11 mouse cellular contexts compared by ENCODE assay signal in genomic region chr19:7110875-7111274, GRCm38 (mm10). TPM values are rescaled to one million over a fixed set of nuclear protein-coding genes. Genes with fewer than 3 reads are reported as not detected.
DNase-seq lines count a peak whose midpoint lies in the region; ATAC-seq lines count a peak whose summit lies in the region.
"Had no signal": no experiment of that assay in that cellular context is flagged by ENCODE, and none has a peak within 500 bp of the region (broad histone marks: within the 10 kb centered on the region; RNA-seq: fewer than 3 reads in every experiment).

No protein-coding gene starts in this region.

- no peak overlapping the region for H3K27ac ChIP-seq in forebrain, embryonic 16.5 days (ENCODE audit: low read length)
- H3K27ac ChIP-seq in forebrain, embryonic 13.5 days: no peak overlapping the region
- H3K27ac ChIP-seq in kidney, embryonic 15.5 days: 0 out of 2 replicates have a peak overlapping the region, but pooled peaks have one; percentile 19
- H3K27ac ChIP-seq: hindbrain, embryonic 12.5 days; liver, embryonic 14.5 days had no signal

- 44% methylated on average over 6 of the region's 6 CpGs for WGBS in forebrain, embryonic 16.5 days
- 48% methylated on average over 6 of the region's 6 CpGs for WGBS in forebrain, embryonic 13.5 days
- WGBS in kidney, embryonic 15.5 days: 35% methylated on average over 6 of the region's 6 CpGs

- H3K36me3 ChIP-seq in forebrain, embryonic 16.5 days (ENCODE audit: control insufficient read depth, insufficient read depth): no peaks in the 10 kb centered on the region
- no peaks in the 10 kb centered on the region for H3K36me3 ChIP-seq in forebrain, embryonic 13.5 days (ENCODE audit: poor library complexity, severe bottlenecking)
- no peaks in the 10 kb centered on the region for H3K36me3 ChIP-seq in kidney, embryonic 15.5 days
- H3K36me3 ChIP-seq: hindbrain, embryonic 12.5 days had no signal

- H3K4me3 ChIP-seq in forebrain, embryonic 16.5 days (replicated peaks; ENCODE audit: low read length): no peak overlapping the region
- H3K4me3 ChIP-seq in forebrain, embryonic 13.5 days: no peak overlapping the region
- H3K4me3 ChIP-seq in kidney, embryonic 15.5 days (replicated peaks): no peak overlapping the region
- H3K4me3 ChIP-seq: hindbrain, embryonic 12.5 days had no signal

- no peak overlapping the region for H3K4me2 ChIP-seq in forebrain, embryonic 16.5 days (ENCODE audit: low read length)
- no peak overlapping the region for H3K4me2 ChIP-seq in forebrain, embryonic 13.5 days
- no peak overlapping the region for H3K4me2 ChIP-seq in kidney, embryonic 15.5 days
- H3K4me2 ChIP-seq: hindbrain, embryonic 12.5 days had no signal

- H3K27me3 ChIP-seq in forebrain, embryonic 16.5 days (replicated peaks; ENCODE audit: control insufficient read depth, insufficient read depth, low read length): no peaks in the 10 kb centered on the region
- H3K27me3 ChIP-seq in forebrain, embryonic 13.5 days: no peaks in the 10 kb centered on the region
- peaks cover 56% of the 10 kb centered on the region for H3K27me3 ChIP-seq in kidney, embryonic 15.5 days

- ATAC-seq in forebrain, embryonic 16.5 days: no peak
- ATAC-seq in forebrain, embryonic 13.5 days: no peak
- no peak for ATAC-seq in kidney, embryonic 15.5 days (replicated peaks; ENCODE audit: low FRiP score)

- H3K9ac ChIP-seq in forebrain, embryonic 16.5 days (replicated peaks; ENCODE audit: low read depth, low read length): 0 out of 2 replicates have a peak overlapping the region, but pooled peaks have one; percentile 22
- H3K9ac ChIP-seq in forebrain, embryonic 13.5 days: no peak overlapping the region
- no peak overlapping the region for H3K9ac ChIP-seq in kidney, embryonic 15.5 days
- H3K9ac ChIP-seq: hindbrain, embryonic 12.5 days; liver, embryonic 14.5 days had no signal

- no peak for DNase-seq in kidney, postnatal 10 days
- peak; percentile 68 for DNase-seq in brain, adult 2 months (ENCODE audit: low read depth, low spot score)
- peak; percentile 28 to 33 for DNase-seq in kidney, postnatal 36 days
- no peak for DNase-seq in urinary bladder, postnatal 14 days (ENCODE audit: low spot score)
- no peak for DNase-seq in thymus, postnatal 14 days
- DNase-seq: cerebellum, adult 11-12 months had no signal

- no peaks in the 10 kb centered on the region for H3K9me3 ChIP-seq in forebrain, embryonic 16.5 days (ENCODE audit: control insufficient read depth, low read length)
- H3K9me3 ChIP-seq in forebrain, embryonic 13.5 days (replicated peaks): no peaks in the 10 kb centered on the region
- H3K9me3 ChIP-seq in kidney, embryonic 15.5 days (replicated peaks): no peaks in the 10 kb centered on the region
- H3K9me3 ChIP-seq: hindbrain, embryonic 12.5 days had no signal

- H3K4me1 ChIP-seq in forebrain, embryonic 16.5 days (replicated peaks; ENCODE audit: control insufficient read depth, insufficient read depth, low read length): peaks cover 41% of the 10 kb centered on the region
- H3K4me1 ChIP-seq in forebrain, embryonic 13.5 days: peaks cover 82% of the 10 kb centered on the region
- H3K4me1 ChIP-seq in kidney, embryonic 15.5 days: peaks cover 80% of the 10 kb centered on the region

RNA-seq across cellular contexts. Expression of gene Flrt1, which starts 5.3 kb away (rescaled TPM):
- polyA plus RNA-seq in forebrain, embryonic 16.5 days (2015; fragmentation: Nextera tagmentation; extraction: Ambion mirVana): 13.8 and 16.1 TPM in 2 replicates
- 10.4 and 11.3 TPM in 2 replicates for polyA plus RNA-seq in forebrain, embryonic 13.5 days (2015; fragmentation: Nextera tagmentation; extraction: Ambion mirVana)
- 4.4 and 5.0 TPM in 2 replicates for polyA plus RNA-seq in kidney, embryonic 15.5 days (2015; fragmentation: Nextera tagmentation; extraction: Ambion mirVana)

RNA-seq across cellular contexts. Expression of gene Macrod1, which starts 54.3 kb away (rescaled TPM):
- 4.0 and 5.3 TPM in 2 replicates for polyA plus RNA-seq in forebrain, embryonic 16.5 days (2015; fragmentation: Nextera tagmentation; extraction: Ambion mirVana)
- polyA plus RNA-seq in forebrain, embryonic 13.5 days (2015; fragmentation: Nextera tagmentation; extraction: Ambion mirVana): 3.3 and 4.4 TPM in 2 replicates
- polyA plus RNA-seq in kidney, embryonic 15.5 days (2015; fragmentation: Nextera tagmentation; extraction: Ambion mirVana): 13.9 and 14.8 TPM in 2 replicates

Comparison
In these comparisons a context has a peak if more than half of its experiments do, and no peak if none do; other contexts are left out.
1. DNase-seq: peak in brain, adult 2 months (single experiment) and kidney, postnatal 36 days (2 of 2); none in kidney, postnatal 10 days (single experiment), urinary bladder, postnatal 14 days (single experiment) and thymus, postnatal 14 days (single experiment).